Mouse (Mus musculus) heart, adult 2 months (tissue): ENCODE data around the gene 5730480H06Rik.

Experiments
- CTCF ChIP-seq: fragments of 200-600 bp; IDR thresholded peaks from 2 replicates; pipeline ENCODE4 v1.8.1; 2022; ENCODE audit warnings: antibody characterized with exemption, mild to moderate bottlenecking, moderate library complexity
- EP300 ChIP-seq: fragments of 200-500 bp; IDR thresholded peaks from 2 replicates; pipeline ENCODE4 v1.6.1; 2011; ENCODE audit warnings: low read depth, low read length, control low read depth; ENCODE audit not compliant: insufficient read depth

- TF ChIP-seq CTCF (no peak), EP300 (no peak)
Observed at GRCm38 (mm10) chr5:48421957-48422356, 94.2 kb downstream of the 5730480H06Rik start.
